Mouse (Mus musculus) CD4-positive helper T cell, adult 2 months (primary cell): ENCODE measurements around the gene Gadd45gip1.

Experiments
- DNase-seq: peaks from one replicate; pipeline ENCODE4 v3.0.0-alpha.2; 2012; ENCODE audit warnings: low read depth, missing footprints, low spot score

Gadd45gip1 gene

DNA sequence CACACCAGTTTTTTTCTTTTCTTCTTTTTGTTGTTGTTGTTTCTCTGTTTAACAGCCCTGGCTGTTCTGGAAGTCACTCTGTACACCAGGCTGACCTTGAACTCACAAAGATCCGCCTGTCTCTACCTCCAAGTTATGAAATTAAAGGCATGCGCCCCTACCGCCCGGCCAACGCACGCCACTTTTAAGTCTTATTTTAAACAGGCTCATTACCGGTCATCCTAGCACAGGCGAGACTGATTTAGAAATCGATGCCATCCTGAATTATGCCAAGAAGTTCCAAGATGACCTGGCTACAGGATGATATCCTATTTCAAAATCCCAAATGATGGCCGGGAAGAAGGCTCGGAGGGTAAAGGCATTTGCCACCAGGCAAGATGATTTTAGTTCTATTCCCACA, at the start of gene Gadd45gip1:
TSS of gene Gadd45gip1 (plus strand) at position 33 of the 400 bp plus-strand sequence.
- peak; percentile 82 for DNase-seq

DNA sequence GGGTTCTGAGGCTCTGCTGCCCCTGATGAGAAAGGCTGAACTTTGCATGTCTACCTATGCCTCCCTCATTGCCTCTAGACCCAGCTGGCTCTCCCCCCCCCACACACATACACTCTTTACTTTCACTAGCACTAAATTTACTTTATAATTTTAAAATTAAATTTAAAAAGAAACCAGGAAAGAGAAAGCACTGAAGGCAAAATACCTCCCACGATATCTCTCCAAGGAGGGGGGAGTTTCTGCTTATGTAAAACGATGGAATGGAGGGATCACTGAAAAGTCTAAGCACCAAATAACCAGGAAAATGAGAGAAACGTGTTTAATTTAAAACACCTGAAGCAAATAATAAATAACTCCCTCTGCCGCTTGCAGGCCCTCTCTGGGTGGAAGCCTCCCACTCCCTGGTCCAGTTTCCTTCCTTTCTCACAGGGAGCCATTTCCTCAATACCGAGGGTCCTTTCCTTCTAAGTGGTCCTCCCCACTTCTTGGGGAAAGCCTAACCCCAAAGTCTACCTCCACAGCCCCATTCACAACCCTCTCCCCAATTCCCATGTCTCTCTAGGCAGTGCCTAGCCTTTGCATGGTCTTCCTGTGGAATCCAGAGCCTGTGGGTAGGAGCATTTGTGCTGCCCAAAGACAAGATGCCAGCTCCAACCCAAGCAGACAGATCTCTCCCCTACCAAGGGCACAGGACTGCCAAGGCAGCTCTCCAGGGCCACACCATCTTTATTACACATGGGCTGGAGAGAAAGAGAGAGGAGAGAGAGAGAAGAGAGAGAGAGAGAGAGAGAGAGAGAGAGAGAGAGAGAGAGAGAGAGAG, 49.4 kb upstream of the Gadd45gip1 start:
- DNase-seq, result no peak

DNA sequence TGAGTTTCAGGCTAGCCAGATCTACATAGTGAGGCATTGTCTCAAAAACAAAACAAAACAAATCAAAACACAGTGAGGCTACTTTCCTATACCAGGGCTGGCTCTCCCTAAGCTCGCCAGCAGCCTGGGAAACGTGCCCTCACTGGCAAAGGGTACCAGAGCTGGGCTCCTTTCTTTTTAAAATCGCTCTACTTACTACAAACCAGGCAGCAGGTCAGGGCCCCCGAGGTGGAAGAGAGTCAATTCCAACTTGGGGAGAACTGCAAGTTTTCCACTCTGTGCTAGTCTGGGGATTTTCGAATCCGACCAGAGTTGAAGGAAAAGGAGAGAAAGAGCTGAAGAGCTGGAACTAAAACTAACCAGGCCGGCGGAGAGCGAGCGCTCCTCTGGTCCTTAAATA, 48.6 kb upstream of the Gadd45gip1 start:
- DNase-seq, result no peak

DNA sequence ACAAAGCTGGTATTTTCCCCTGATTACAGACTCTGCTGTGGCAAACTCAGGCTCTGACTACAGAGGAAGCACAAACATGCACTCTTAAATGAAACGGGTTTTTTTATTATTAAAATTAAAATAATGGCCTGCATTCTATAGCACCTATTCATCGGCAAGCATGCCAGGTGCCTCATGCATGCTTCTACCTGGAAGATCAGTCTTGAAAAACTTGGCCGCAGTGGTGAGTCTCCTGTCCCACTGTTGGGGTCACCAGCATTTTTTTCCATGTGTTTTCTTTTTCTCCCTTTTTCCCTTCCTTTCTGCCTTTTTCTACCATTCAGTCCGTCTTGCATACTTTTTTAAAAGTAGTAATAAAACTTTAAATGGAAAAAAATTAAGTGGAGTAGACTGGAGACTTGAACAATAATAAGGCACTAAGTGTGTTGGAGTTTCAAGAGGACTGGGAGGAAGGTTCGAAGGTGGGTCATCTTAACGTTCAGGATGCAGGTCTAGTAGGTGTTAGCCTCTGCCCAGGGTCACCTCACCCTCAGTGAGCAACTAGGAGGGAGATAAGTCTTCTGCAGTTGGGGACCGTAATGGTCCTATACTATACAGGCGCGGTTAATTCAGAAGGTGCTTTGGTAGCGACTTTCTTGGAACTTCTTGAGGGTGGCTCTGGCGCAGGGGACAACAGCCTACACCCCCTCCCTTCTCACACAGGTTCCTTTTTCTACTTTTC, 48.0 kb upstream of the Gadd45gip1 start:
- DNase-seq, result no peak

DNA sequence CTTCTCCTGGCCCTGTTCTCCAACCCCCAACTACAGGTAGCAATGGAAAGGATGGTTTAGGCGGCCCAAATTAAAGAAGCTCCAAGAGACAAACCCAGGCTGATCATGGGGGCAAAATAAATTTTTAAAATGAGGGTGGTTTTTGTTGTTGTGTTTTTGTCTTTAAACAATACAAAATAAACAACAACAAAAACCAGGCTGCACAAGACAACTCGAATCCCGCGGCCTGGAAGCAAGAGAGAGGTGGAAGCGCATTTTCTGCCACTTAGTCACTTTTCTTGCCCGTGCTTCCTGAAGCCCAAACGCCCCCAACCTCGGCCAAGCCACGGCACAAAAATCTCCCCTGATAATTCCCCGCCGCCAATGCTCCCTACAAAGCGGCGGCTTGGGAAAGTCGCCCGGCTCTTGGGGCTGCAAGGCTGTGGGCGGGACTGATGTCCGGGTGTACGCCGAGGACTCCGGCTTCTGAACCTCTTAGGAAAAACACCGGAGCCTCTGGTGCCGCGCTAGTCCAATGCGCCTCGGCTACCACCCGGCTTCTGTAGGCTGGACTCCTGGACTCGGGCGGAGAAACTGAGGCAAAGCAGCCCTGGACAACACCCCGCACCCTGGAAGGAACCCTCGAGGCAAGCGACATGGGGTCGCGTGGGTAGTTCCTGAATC, 47.3 kb upstream of the Gadd45gip1 start:
- DNase-seq, result no peak

DNA sequence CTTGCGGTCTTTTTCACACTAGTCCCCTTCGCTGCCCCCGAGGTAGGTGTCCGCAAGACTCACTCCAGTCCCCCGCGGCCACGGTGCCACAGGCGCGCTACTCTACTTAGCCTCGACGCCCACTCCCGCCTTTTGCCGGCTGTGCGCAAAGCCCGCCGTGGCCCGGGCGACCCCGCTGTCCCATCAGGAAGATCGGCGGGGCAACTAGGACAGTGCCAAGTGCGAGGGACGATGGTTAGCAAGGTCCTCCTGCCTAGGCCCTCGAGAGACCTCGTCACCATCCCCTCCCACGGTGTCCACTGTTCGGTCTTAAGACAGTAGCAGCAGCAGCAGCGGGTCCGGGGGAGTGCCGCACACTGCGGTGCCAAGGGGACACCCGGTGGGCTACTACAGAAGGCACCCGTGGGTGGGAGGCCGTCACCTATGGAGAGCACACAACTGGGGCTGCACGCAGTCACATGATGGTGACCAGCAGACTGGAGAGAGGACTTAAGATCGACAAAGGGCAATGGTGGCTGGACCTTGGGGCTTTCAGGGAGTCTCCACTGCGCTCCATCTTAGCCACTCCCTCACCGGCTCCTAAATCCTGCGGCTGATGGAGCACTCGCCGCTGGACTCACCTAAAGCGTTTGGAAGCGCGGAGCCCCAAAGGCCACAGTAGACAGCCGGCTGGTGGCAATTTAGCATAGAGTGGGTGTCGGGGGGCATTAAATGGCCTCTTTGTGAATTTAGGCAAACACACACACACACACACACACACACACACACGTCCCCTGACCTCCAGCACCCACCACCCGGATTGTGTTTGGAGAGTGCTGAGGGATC, 46.4 kb upstream of the Gadd45gip1 start:
- DNase-seq, result no peak

DNA sequence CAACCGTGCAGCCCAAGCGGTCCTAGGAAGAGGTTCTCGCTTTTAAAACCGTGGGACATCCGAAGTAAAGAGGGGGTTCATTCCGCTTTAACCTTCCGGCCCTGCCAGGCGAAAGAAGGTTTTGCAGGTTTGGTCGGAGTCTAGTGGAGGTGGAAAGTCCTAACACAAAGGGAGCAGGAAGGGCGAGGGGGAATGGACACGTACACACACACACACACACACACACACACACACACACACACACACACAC, 45.9 kb upstream of the Gadd45gip1 start:
- no peak for DNase-seq

DNA sequence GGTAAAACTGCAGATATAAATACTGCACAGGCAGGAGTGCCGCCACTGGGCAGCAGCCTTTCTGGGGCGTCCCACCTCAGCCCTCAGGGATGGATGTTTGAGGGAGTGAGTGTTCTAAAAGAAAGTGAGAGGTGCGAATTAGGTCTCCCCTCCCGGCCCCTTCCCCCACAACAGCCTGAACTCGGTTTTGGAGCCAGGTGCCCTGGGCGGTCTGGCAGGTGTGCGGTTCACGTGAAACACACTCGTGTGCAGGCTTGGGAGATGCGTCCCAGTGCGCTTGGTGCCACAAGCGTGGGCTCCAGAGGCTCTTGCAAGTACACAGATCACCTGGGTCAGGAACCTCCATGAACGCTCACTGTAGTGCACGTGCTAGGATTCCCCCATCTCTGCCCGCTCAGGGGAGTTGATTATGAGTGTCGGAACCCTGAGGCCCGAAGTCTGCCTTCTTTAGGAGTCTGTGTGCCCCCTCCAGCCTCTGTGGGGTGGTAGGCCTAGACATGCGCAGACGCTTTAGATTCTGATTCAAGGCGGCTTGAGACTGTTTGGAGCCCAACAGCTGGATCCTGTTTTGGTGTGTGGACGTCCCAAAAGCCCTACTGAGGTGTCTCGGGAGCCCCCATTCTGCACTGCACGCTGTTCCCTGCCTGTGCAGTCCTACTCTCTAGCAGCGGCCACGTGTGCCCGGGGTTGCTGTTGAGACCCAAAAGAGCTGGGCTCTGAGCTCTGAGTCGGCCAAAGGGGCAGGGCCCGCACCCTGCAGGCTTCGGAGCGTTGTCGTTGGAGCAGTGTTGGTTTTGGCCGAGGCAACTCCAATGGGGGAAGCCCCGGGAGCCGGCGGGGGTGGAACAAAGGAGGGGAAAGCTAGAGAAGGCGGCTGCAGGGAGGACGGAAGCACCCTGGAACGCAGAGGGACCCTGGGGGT, 45.3 kb upstream of the Gadd45gip1 start:
- DNase-seq, result no peak

DNA sequence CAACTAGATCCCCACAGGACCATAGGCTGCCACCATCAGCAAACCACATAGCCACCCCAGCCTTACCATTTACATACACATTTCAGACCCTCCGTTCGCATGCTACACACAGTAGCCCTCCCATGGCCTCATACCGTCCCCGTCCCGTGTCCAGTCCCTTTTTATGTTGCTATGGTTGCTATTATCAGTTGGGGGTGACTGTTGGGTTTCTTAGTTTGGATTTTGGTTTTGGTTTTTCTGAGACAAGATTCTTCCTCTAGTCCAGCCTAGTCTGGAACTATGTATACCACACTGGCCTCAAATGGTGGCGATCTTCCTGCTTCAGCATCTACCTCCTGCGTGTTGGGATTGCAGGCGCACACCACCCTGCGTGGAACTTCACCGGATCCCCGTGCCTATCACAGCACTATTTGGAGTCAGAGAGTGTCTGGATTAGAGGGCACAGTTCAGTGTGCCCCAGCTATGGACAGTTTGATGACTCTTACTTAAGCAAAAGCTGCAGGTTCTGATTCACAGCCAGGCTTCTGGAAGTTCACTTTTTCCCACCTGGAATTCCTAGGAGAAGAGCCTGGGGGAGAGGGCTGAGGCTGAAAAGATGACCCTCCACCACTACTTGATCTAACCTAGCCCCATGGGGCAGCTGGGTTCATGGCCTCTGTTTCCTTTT, 44.4 kb upstream of the Gadd45gip1 start:
- DNase-seq, result no peak

DNA sequence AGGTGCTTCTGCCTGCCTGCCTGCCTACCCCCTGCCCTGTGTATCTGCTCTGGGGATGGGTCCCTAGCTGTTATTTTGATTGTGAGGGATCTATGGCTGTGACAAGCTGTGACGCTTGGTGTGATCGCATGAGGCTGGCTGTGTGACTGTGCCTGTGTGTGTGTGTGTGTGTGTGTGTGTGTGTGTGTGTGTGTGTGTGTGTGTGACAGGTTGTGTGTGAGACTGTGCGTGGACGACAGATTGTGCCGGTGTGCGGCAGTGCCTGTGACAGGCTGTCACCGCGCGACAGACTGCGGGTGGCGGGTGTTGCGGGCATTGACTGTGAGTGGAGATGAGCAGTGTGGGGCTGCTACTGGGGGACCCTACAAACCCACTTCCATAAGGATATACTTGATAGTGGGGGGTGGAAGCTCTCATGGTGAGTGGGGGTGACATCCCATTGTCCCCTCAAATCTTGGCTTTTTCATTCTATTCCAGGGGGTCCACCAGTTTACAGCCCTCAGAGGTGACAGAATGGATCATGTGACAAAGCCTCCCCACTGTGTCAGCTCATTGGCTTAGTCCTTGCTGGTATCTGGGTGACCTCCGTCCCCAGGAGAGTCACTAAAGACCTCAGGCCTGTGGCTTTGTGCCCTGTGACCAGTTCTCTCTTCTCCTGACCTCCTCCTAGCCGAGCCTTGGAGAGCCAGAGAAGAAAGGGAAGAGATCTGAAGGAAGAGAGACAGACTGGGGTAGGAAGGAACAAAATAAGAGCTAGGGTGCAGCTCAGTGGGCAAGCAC, 43.6 kb upstream of the Gadd45gip1 start:
- no peak for DNase-seq

DNA sequence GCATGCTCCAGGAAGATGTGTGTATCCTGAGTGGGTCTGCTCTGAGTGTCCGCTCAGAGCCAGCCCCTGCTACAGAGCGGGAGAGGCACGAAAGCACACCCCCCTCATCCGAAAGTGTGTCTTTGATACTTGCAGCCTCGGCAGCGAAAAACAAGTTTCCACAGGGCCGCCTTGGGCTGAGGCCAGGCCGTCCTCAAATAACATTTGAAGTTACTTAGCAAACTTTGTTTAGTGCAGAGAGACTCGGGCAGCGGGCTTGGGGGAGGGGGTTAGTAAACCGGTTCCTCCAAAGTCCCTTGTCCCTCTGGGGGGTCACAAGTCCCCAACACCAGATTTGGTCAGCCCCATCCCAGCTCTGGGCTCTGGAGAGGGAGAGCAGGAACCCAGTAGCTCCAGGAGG, 42.4 kb upstream of the Gadd45gip1 start:
- DNase-seq, result no peak

DNA sequence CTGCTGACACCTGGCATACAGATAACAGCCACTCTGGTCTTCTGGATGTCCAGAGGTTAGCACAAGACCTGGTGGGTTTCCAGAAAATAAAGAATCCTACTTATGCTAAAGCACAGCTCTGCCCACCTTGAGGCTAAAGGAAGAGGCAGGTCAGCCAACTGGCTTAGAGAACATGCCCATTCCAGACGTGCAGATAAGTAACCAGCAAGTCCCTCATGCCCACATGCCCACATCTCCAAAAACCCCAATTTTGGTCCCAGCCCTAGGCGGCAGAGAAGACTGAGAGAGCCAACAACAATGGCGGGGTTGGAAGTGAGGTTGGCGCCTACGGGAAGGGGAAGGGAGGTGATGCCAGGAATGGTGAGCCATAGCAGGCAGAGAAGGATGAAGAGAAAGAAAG, 42.0 kb upstream of the Gadd45gip1 start:
- DNase-seq, result no peak

DNA sequence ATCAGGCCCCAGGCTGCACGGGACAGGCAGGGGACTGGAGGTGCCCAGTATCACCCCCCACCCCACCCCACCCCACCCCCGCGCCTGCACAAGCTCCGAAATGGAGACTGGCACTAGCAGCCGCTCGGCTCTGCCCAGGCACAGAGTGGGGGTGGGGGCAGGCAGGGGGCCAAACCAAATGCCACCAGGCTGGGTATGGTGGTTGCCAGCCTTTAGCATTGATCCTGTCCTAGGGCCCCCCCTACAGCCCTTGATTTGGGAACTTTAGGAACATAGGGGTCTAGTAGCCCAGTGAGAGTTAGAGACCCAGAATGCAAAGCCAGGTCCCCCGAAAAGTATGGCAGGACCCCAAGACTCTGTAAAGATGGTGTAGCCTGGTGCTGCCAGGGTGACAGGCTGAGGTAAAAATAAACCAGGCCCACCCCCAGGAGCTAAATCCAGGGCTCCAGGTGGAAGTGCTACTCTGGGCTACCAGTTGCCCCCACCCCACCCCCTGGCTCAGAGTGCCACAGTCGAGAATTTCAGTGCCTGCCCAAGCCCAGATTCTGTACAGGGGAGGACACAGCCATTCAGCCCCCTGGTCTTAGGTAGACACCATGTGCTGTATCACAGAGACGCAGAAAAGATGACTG, 41.4 kb upstream of the Gadd45gip1 start:
- no peak for DNase-seq

DNA sequence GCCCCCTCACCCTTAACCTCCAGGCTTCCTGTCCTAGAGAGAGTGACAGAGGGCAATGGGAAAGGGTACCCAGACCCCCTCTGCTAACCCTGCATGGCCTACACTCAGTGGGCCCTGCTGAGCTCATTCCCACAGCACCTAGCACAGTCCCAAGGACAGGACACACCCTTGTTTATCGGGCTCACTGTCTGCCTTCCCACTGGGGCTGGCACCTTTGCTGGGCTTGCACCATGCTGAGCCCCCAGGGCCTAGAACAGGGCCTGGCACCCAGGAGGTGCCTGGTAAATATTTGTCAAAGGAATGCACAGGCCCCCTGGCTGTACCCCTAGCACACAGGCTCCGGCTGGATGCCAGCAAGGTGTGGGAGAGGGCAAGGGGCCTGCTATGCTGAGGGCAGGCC, 40.8 kb upstream of the Gadd45gip1 start:
- DNase-seq, result no peak

DNA sequence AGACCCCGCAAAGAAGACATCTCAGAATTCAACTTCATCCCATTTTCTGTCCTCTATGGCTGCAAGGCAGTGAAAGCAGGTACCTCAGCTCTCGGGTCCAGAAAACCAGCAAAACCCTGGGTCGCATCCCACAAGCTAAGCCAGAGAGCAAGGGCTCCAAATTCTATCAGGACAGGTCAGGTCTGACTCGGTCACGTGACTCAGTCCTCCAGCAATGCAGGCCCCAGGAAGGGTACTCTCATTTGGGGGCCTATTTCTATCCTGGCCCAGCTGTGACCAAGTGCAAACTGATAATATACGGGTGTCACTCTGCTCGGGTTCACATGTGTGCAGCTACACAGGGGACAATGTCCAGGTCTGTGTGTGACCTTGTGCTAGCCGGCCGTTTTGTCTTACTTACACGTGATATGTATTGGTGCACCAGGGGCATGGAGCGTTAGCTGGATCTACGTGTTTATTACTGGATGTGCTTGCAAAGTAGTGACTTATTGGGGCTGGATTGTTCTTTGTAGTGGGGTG, 38.8 kb upstream of the Gadd45gip1 start:
- DNase-seq, result no peak

DNA sequence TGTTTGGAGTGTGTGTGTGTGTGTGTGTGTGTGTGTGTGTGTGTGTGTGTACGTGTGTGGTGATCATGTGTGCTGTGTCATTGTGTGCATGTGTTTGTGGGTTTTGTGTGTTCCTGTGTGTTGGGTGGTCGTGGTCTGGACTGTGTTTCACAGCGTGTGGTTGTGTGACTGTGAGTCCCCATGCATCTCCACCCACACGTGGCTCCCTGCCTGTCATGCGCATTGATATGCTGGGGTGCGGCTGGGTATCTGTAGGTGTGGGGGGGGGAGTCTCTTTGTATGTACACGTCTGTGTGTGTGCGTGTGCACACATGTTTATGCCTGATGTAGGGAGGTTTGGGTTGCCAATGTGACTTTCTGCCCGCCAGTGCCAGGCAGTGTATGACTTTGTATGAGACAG, 38.2 kb upstream of the Gadd45gip1 start:
- no peak for DNase-seq

DNA sequence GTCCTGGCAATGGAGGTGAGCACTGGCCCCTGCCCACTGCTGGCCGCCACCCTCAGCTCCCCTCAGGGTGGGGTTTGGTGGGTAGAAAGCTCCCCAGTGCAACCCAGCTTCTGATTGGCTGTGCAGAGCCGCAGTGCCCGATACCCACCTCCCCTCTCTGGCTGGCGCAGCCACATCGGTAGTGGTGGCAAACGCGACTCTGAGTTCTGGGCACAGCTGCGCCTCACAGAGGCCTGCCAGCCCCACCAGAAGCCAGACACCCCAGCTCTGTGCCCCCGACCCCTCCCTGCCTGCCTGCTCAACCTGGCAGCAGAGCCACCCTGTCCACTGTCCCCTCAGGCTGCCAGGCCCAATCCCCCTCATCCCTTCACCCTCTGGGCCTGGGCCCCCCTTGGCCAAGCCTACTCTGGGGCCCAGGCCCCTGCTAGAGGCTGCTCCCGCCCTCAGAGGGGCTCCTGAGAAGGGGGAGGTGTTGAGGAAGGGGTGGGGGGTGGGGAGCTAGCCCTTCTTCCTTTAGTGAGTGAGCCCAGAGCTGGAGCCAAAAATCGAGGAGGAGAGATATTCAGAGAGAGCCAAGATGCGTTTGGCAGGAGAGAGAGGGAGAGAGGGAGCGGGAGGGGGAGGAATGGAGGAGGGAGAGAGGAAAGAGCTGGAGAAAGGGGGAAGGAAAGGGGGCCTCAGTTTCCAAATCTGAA, 37.4 kb upstream of the Gadd45gip1 start:
- no peak for DNase-seq

DNA sequence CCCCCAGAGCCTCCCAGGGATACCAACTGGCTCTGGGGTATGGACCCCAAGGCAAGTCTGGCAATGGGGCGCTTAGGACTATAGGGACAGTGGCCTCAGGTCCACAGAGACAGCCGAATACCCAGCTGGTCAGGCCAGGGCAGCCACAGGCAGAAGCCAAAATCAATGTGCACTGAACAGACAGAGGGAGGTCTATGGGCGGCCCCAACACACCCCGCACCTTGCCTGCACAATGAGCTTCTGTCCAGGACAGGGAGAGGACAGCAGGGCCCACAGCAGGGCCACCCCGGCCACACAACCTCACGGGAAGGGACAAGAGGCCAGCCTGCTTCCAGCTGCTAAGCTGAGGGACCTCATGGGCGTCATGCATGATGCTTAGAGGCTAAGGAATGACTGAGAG, 36.8 kb upstream of the Gadd45gip1 start:
- no peak for DNase-seq
